Mouse (Mus musculus) lung, postnatal 0 days (tissue): ENCODE measurements around the gene Cobl. TPM values are rescaled to one million over a fixed set of nuclear protein-coding genes. Genes with fewer than 3 reads are reported as not detected.

Experiments
- ATAC-seq: fragments of 200-750 bp; cut with Nextera tagmentation; 2 replicates; pipeline ENCODE4 v1.8.0; 2017; ENCODE audit warnings: moderate library complexity
- DNase-seq: peaks from one replicate; pipeline ENCODE4 v3.0.0-alpha.2; 2016; ENCODE audit warnings: low spot score
- H3K27ac ChIP-seq: fragments of 300-500 bp; sonication (generic); 2 replicates; pipeline ENCODE4 v1.5.1; 2014; ENCODE audit warnings: antibody characterized with exemption, mild to moderate bottlenecking, low read length, mixed read lengths
- H3K27me3 ChIP-seq: fragments of 300-500 bp; sonication (generic); replicated peaks from 2 replicates; pipeline ENCODE4 v1.6.1; 2014; ENCODE audit warnings: low read length, mixed read lengths; ENCODE audit not compliant: insufficient read depth
- H3K36me3 ChIP-seq: fragments of 300-500 bp; sonication (generic); 2 replicates; pipeline ENCODE4 v1.6.1; 2014; ENCODE audit warnings: low read length, mixed read lengths; ENCODE audit not compliant: insufficient read depth
- H3K4me1 ChIP-seq: fragments of 300-500 bp; sonication (generic); 2 replicates; pipeline ENCODE4 v1.6.1; 2014; ENCODE audit warnings: antibody characterized with exemption, low read depth, low read length, mixed read lengths; ENCODE audit not compliant: insufficient read depth
- H3K4me2 ChIP-seq: fragments of 300-500 bp; sonication (generic); replicated peaks from 2 replicates; pipeline ENCODE4 v1.6.1; 2014; ENCODE audit warnings: low read depth, mild to moderate bottlenecking, low read length, moderate library complexity, mixed read lengths
- H3K4me3 ChIP-seq: fragments of 300-500 bp; sonication (generic); 2 replicates; pipeline ENCODE4 v1.5.1; 2014; ENCODE audit warnings: low read depth, low read length
- H3K9ac ChIP-seq: fragments of 300-500 bp; sonication (generic); replicated peaks from 2 replicates; pipeline ENCODE4 v1.6.1; 2014; ENCODE audit warnings: low read depth, mild to moderate bottlenecking
- H3K9me3 ChIP-seq: fragments of 300-500 bp; sonication (generic); 2 replicates; pipeline ENCODE4 v1.6.1; 2016; ENCODE audit warnings: low read length, mixed read lengths
- CTCF ChIP-seq: IDR thresholded peaks from 2 replicates; pipeline ENCODE4 v1.5.1; 2016; ENCODE audit warnings: antibody characterized with exemption, mild to moderate bottlenecking
- EP300 ChIP-seq: IDR thresholded peaks from 2 replicates; pipeline ENCODE4 v1.6.1; 2016; ENCODE audit warnings: antibody characterized with exemption, mild to moderate bottlenecking, control low read depth
- WGBS: fragments of 180-500 bp; shearing (Covaris S2); extraction: QIAGEN DNeasy Blood & Tissue Kit; methylation state at CpG from one replicate; pipeline ENCODE4 v1.1.7; 2014; 5-methylcytosine and 5-hydroxymethylcytosine counted together
- polyA plus RNA-seq: library from polyadenylated mRNA; unstranded; fragments of >200 nt; fragmentation: Nextera tagmentation; extraction: Ambion mirVana; gene quantifications from 2 replicates; pipeline ENCODE4 v1.2.1, GENCODE M21; 2015

Gene Cobl
- polyA plus RNA-seq, 1 experiment from 2014 or later: 9.7 TPM

DNA sequence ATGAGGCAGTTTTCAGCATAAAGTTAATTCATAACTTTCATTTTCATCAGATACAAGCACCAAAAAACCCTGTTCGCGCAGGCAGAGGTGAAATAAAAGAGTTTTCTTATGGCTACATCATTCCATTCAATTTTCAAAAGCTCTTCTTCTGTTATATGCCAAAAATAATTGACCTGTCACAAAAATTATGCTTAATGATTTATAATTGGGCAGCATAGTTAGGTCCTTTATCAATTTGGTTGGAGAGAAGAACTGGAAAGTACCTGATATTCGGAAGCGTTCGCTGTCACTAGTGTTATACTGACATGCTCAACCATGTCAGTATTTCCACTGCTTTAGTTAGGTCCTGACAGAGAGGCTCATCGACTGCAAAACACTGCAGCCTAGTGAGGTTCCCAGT lies 191.0 kb downstream of the Cobl start:
- no peak for TF ChIP-seq EP300
- no peak for TF ChIP-seq CTCF
- H3K4me1 ChIP-seq: no peaks in the 10 kb centered on the region
- WGBS: 80% methylated on average over 6 of the region's 6 CpGs
- no peak overlapping the region for H3K4me3 ChIP-seq
- H3K4me2 ChIP-seq: no peak overlapping the region
- DNase-seq: no peak
- no peak for ATAC-seq
- no peaks in the 10 kb centered on the region for H3K36me3 ChIP-seq
- no peaks in the 10 kb centered on the region for H3K9me3 ChIP-seq
- no peak overlapping the region for H3K27ac ChIP-seq
- H3K27me3 ChIP-seq: no peaks in the 10 kb centered on the region
- no peak overlapping the region for H3K9ac ChIP-seq

DNA sequence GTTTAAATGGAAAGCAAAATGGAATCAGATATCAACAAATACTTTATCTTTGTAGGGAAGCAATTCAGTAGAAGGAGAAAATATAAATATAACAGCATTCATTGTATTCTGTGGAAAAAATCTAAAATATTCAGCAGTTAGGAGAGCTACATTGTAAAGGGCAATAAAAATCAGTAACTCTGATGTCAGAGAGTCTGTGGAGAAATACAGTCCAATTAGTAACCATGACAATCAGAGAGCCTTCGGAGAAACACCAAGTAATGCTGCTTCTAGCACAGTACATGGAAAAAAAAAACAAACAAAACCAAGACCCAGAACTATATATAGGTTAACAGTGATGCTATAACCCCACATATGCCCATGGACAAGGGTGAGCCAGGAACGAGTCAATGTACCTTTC lies 206.3 kb downstream of the Cobl start:
- no peak overlapping the region for H3K4me3 ChIP-seq
- no peak for TF ChIP-seq EP300
- TF ChIP-seq CTCF: no peak
- ATAC-seq: no peak
- no peaks in the 10 kb centered on the region for H3K36me3 ChIP-seq
- no peak overlapping the region for H3K27ac ChIP-seq
- H3K4me1 ChIP-seq: no peaks in the 10 kb centered on the region
- 68% methylated on average over 2 of the region's 2 CpGs for WGBS
- no peak for DNase-seq
- no peaks in the 10 kb centered on the region for H3K27me3 ChIP-seq
- H3K9ac ChIP-seq: no peak overlapping the region
- no peak overlapping the region for H3K4me2 ChIP-seq
- H3K9me3 ChIP-seq: no peaks in the 10 kb centered on the region

DNA sequence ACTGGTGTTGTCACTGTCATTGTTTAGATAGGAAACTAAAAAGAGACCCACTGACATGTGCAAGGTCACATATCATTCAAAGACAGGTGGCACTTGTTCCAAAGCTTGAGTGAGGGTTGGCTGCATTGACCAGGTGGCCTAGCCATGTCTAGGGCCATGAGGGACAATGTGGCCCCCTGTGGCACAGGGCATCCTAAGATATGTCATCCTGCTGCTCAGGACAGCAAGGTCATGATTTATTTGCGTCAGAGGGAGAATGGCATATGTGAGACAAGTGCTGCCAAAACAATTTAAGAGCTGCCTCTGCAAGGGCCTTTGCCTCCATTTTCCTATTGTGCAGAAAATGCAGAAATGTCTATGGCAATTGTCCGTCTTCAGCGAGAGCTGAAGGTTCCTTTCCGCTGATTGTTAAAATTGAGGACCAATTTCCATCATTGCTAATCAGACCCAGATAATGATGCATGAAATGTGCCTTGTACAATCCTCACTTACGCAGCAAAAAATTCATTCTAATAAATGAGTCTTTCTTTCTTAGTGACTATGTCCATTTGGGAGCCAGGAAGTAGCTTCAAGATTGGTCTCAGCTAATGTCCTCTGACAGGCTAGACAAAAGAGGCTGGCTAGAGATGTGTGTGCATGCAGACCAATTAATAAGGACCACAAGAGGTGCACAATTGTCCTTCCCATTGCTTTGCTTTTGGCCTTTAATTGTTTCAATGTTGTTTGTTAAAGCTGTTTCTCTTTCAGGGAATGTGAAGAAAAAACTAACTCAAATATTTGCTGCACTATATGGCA lies 207.2 kb downstream of the Cobl start:
- Histone ChIP-seq H3K4me3 (no peak overlapping the region), H3K27ac (no peak overlapping the region), H3K27me3 (no peaks in the 10 kb centered on the region), H3K4me2 (no peak overlapping the region), H3K4me1 (no peaks in the 10 kb centered on the region), H3K9me3 (no peaks in the 10 kb centered on the region), H3K9ac (no peak overlapping the region), H3K36me3 (no peaks in the 10 kb centered on the region)
- no peak for TF ChIP-seq EP300
- no peak for TF ChIP-seq CTCF
- ATAC-seq (no peak), DNase-seq (no peak)
- 90% methylated on average over 5 of the region's 5 CpGs for WGBS

DNA sequence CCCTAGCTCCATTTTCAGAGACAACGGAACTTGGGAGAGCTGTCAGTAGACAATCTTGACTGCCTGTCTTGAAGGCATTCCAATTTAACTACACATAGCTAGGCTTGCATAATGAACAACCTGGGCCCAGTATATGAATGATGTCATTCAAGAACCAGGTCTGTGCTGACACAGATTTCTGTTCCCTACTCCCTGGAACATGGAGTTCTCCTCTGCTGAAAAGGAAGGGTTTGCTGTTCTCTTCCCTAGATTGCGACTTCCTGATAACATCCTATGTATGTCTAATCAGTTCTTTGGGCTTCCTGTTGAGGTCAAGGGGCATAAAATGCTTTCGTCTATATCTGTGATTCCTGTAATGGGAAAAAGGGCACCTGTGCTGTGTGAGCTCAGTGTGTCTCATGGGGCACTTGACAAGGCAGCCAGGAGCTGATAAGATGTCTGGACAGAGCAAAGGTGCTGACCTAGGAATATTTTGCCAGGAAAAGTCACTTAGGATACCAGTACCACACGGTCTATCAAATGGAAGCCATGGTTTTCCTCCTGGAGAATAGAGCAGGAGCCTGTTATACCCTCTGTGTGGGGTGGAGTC lies 219.3 kb downstream of the Cobl start:
- H3K4me2 ChIP-seq: no peak overlapping the region
- no peak for TF ChIP-seq CTCF
- TF ChIP-seq EP300: peak; percentile 55; the same call in 1 of the 2 replicates
- H3K27me3 ChIP-seq: no peaks in the 10 kb centered on the region
- H3K9me3 ChIP-seq: no peaks in the 10 kb centered on the region
- no peaks in the 10 kb centered on the region for H3K4me1 ChIP-seq
- no peak overlapping the region for H3K4me3 ChIP-seq
- H3K36me3 ChIP-seq: no peaks in the 10 kb centered on the region
- WGBS: 38% methylated on average over 4 of the region's 4 CpGs
- H3K27ac ChIP-seq: no peak overlapping the region
- H3K9ac ChIP-seq: no peak overlapping the region
- DNase-seq (peak; percentile 7), ATAC-seq (peak; percentile 57; the same call in 1 of the 2 replicates)

DNA sequence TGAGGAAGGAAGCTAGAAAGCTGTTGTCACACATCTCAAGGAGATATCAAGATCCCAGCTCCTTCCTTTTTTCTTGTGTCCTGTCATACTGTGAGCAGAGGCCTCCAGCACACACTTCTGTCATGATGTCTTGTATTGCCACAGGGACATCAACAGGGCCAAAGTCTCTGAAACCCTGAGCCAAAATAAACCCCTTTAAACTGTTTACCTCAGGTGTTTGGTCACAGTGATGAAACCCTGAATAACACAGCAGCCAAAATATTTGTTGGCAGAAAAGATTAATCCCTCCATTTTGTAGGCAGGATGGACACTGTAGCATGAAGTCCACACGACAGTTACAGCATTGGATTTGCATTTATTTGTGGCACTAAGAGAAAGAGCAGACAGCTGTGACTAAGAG lies 228.4 kb downstream of the Cobl start:
- 86% methylated on average over 1 of the region's 1 CpGs for WGBS

DNA sequence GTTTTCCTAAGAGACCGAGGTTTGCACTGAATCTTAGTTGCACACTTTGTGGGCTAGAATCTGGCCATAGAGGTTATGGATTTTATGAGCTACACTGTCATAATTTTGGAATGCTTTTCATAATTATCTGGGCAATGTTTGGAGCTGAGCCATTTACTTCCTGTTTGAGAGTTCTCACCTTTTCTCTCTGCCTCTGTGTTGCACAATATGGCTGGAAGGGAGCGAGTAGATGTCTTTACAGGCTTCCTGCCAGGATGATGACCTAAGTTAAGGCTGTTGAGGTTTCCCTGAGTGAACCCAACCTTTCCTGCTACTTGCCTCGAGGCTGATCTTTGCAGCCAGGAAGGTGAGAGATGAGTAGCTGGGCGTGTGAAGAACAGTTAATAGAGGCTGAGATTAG lies 229.9 kb downstream of the Cobl start:
- H3K4me3 ChIP-seq: no peak overlapping the region
- no peak for TF ChIP-seq CTCF
- no peak for TF ChIP-seq EP300
- no peaks in the 10 kb centered on the region for H3K4me1 ChIP-seq
- no peak for ATAC-seq
- DNase-seq: peak; percentile 17
- H3K4me2 ChIP-seq: no peak overlapping the region
- WGBS: 34% methylated on average over 4 of the region's 4 CpGs
- H3K27ac ChIP-seq: 0 out of 2 replicates have a peak overlapping the region, but pooled peaks have one; percentile 20
- H3K9me3 ChIP-seq: no peaks in the 10 kb centered on the region
- no peaks in the 10 kb centered on the region for H3K36me3 ChIP-seq
- no peak overlapping the region for H3K9ac ChIP-seq
- H3K27me3 ChIP-seq: no peaks in the 10 kb centered on the region

More for the DNA sequence above, 228.4 kb downstream of the Cobl start:
- TF ChIP-seq CTCF (no peak), EP300 (no peak)
- H3K9me3 ChIP-seq: no peaks in the 10 kb centered on the region
- H3K4me3 ChIP-seq: no peak overlapping the region
- H3K4me2 ChIP-seq: no peak overlapping the region
- no peak overlapping the region for H3K9ac ChIP-seq
- no peaks in the 10 kb centered on the region for H3K4me1 ChIP-seq
- H3K27ac ChIP-seq: no peak overlapping the region
- DNase-seq (no peak), ATAC-seq (no peak)
- H3K27me3 ChIP-seq: no peaks in the 10 kb centered on the region
- no peaks in the 10 kb centered on the region for H3K36me3 ChIP-seq
